Mouse (Mus musculus) stomach, embryonic 15.5 days (tissue): Measurements from ENCODE around the gene Pick1. TPM values are rescaled to one million over a fixed set of nuclear protein-coding genes. Genes with fewer than 3 reads are reported as not detected.

Experiments
- ATAC-seq: fragments of 200-750 bp; cut with Nextera tagmentation; 2 replicates; pipeline ENCODE4 v1.8.0; 2017; ENCODE audit warnings: low read depth, moderate number of reproducible peaks, moderate TSS enrichment; ENCODE audit not compliant: insufficient read depth, low FRiP score
- H3K27ac ChIP-seq: fragments of 300-500 bp; sonication (generic); 2 replicates; pipeline ENCODE4 v1.5.1; 2015; ENCODE audit warnings: mild to moderate bottlenecking, inconsistent platforms
- H3K27me3 ChIP-seq: fragments of 300-500 bp; sonication (generic); replicated peaks from 2 replicates; pipeline ENCODE4 v1.6.1; 2015; ENCODE audit warnings: inconsistent platforms
- H3K36me3 ChIP-seq: fragments of 300-500 bp; sonication (generic); 2 replicates; pipeline ENCODE4 v1.6.1; 2015; ENCODE audit warnings: inconsistent platforms
- H3K4me1 ChIP-seq: fragments of 300-500 bp; sonication (generic); 2 replicates; pipeline ENCODE4 v1.6.1; 2015; ENCODE audit warnings: inconsistent platforms
- H3K4me2 ChIP-seq: fragments of 300-500 bp; sonication (generic); 2 replicates; pipeline ENCODE4 v1.6.1; 2015; ENCODE audit warnings: mild to moderate bottlenecking, inconsistent platforms
- H3K4me3 ChIP-seq: fragments of 300-500 bp; sonication (generic); replicated peaks from 2 replicates; pipeline ENCODE4 v1.5.1; 2015; ENCODE audit warnings: inconsistent platforms
- H3K9ac ChIP-seq: fragments of 300-500 bp; sonication (generic); 2 replicates; pipeline ENCODE4 v1.6.1; 2015; ENCODE audit warnings: inconsistent platforms
- H3K9me3 ChIP-seq: fragments of 300-500 bp; sonication (generic); 2 replicates; pipeline ENCODE4 v1.6.1; 2016; ENCODE audit warnings: inconsistent platforms
- WGBS: fragments of 180-500 bp; shearing (Covaris S2); methylation state at CpG from one replicate; pipeline ENCODE4 v1.1.7; 2015; 5-methylcytosine and 5-hydroxymethylcytosine counted together
- polyA plus RNA-seq: library from polyadenylated mRNA; unstranded; fragments of >200 nt; fragmentation: Nextera tagmentation; extraction: Ambion mirVana; gene quantifications from 2 replicates; pipeline ENCODE4 v1.2.1, GENCODE M21; 2015

Pick1 gene
- 47.6 and 51.4 TPM in 2 replicates for polyA plus RNA-seq

DNA sequence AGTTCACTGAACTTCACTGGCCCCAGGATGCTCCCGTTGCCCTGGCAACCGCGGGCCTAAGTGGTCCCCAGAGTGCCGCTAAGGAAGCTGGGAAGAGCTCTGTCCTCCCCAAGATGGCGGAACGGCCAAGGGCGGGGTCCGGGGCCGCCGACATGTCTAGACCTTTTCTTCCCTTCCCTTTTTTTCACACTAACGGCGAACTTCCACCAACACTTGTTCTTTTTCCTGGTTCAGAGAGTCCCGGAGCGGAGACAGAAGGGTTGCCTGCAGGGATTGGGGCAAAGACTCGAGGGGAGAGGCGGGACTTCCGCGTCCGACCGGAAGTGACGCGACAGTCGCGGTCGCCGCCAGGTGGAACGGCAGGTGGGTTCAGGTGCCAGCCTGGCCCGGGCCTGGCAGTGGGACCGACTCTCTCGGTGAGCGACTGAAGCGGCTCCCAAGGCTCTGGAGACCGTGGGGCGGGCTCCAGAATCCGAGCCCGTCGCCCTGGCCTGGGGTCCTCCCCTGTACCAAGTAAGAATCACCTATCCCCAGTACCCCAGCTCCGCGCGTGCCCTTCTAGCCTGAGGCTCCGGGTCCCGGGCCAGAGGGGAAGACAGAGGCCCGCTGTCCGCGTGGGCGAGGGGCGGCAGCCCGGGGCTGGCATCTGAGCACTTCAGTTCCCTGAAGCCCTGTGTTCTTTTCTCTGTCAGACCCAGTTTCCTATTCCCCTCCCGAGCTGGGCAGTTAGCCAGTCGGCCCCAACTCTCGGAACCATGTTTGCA is at the start of gene Pick1, which contains the start of gene Gm49486:
Gene Pick1 (plus strand): TSS at position 116 of the 764 bp plus-strand sequence.
Gene Gm49486 (plus strand): TSS at position 334 of the 764 bp plus-strand sequence.
- 0 out of 2 replicates have a peak, but pooled peaks cover 7% of the 10 kb centered on the region for H3K4me1 ChIP-seq
- H3K27me3 ChIP-seq, result no peaks in the 10 kb centered on the region
- under 1% methylated on average over 51 of the region's 51 CpGs for WGBS
- peak within 1 kb of the TSS; percentile 99 for H3K27ac ChIP-seq
- H3K36me3 ChIP-seq, result 0 out of 2 replicates have a peak, but pooled peaks cover 3% of the 10 kb centered on the region
- H3K4me2 ChIP-seq, result peak within 1 kb of the TSS; percentile 99
- peak; percentile 76 for ATAC-seq
- H3K4me3 ChIP-seq, result peak within 1 kb of the TSS; percentile 85
- H3K9me3 ChIP-seq, result no peaks in the 10 kb centered on the region
- peak within 1 kb of the TSS; percentile 92 for H3K9ac ChIP-seq

DNA sequence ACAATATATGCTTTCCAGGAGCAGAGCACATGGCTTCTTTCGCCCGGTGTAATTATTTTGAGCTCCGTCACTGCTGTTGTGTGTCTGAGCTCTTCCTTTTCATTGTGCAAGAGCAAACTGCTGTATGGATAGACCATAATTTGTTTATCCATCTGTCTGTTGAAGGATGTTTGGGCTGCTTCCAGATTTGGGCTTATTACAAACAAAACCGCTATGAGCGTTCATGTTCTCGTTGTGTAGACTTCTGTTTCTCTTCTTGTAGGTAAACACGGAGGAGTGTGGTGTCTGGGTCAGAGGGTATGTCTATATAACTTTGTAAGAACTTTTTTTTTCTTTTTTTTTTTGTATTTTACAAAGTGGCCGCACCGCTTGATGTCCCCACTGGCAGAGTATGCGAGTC is 43.8 kb upstream of the Pick1 start:
- Histone ChIP-seq H3K4me1 (no peaks in the 10 kb centered on the region), H3K27me3 (no peaks in the 10 kb centered on the region), H3K36me3 (no peaks in the 10 kb centered on the region), H3K9ac (no peak overlapping the region), H3K4me3 (no peak overlapping the region), H3K9me3 (no peaks in the 10 kb centered on the region), H3K27ac (no peak overlapping the region), H3K4me2 (no peak overlapping the region)
- 50% methylated on average over 10 of the region's 10 CpGs for WGBS
- ATAC-seq, result no peak

DNA sequence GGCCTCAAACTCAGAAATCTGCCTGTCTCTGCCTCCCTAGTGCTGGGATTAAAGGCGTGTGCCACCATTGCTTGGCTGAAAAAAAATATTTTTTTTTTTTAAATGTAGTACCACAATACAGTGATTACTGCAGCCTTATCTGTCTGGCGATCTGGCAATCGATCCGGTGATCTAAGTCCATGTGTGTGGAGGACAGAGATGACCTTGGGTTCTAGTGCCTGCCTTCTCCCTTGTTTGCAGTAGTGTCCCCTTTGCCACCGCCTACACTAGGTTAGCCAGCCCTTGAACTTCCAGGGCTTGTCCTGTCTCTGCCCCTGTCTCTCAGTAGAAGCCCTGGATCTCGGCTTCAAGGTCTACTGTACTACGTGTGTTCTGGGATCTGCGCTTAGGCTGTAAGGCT is 41.2 kb upstream of the Pick1 start:
- Histone ChIP-seq H3K9ac (no peak overlapping the region), H3K27ac (no peak overlapping the region), H3K9me3 (no peaks in the 10 kb centered on the region), H3K4me3 (no peak overlapping the region), H3K4me1 (0 out of 2 replicates have a peak, but pooled peaks cover 4% of the 10 kb centered on the region), H3K4me2 (no peak overlapping the region), H3K27me3 (no peaks in the 10 kb centered on the region), H3K36me3 (no peaks in the 10 kb centered on the region)
- ATAC-seq, result no peak
- WGBS, result 87% methylated on average over 8 of the region's 8 CpGs

DNA sequence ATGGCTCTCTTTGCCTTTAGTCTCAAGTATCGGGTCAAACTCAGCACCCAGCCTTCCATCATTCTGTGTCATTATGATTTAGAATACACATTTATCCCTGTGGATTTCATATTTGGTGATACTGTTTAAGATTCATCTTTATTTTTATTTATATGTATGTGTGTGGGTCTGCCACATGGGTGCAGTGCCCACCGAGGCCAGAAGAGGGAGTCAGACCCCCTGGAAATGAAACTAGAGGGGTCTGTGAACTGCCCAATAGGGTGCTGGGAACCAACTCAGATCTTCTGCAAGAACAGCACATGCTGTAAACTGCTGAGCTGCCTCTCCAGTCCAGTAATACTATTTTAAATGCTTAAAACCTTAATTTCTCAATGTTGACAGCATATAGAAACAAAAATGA is 37.5 kb upstream of the Pick1 start:
- Histone ChIP-seq H3K4me3 (no peak overlapping the region), H3K9ac (no peak overlapping the region), H3K27ac (no peak overlapping the region), H3K36me3 (no peaks in the 10 kb centered on the region), H3K4me1 (0 out of 2 replicates have a peak, but pooled peaks cover 12% of the 10 kb centered on the region), H3K9me3 (no peaks in the 10 kb centered on the region), H3K27me3 (no peaks in the 10 kb centered on the region), H3K4me2 (no peak overlapping the region)
- 91% methylated on average over 2 of the region's 2 CpGs for WGBS
- ATAC-seq, result no peak

DNA sequence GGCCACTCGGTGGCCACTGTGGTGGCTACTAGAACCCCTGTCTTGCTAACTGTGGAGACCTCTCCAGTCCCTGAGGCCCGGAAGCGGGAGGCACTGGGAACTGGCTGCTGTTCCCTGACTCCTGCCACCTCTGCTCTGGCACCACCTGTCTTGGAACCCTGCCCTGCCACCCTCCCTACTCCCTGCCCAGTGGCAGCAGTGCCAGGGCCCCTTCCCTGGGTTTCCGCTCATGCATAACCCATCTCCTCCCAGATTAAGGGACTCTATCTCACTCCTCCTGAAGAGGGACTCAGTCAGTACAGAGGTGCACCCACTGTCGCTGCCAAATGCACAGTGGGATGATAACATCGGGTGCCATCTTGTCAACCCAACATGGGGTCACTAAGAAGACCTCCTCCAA is 36.5 kb upstream of the Pick1 start:
- H3K36me3 ChIP-seq, result no peaks in the 10 kb centered on the region
- H3K4me3 ChIP-seq, result no peak overlapping the region
- no peak overlapping the region for H3K4me2 ChIP-seq
- H3K27me3 ChIP-seq, result no peaks in the 10 kb centered on the region
- ATAC-seq, result no peak
- WGBS, result 87% methylated on average over 6 of the region's 6 CpGs
- H3K4me1 ChIP-seq, result 0 out of 2 replicates have a peak, but pooled peaks cover 12% of the 10 kb centered on the region
- H3K27ac ChIP-seq, result peak overlapping the region; percentile 63; the same call in 1 of the 2 replicates
- no peak overlapping the region for H3K9ac ChIP-seq
- no peaks in the 10 kb centered on the region for H3K9me3 ChIP-seq

DNA sequence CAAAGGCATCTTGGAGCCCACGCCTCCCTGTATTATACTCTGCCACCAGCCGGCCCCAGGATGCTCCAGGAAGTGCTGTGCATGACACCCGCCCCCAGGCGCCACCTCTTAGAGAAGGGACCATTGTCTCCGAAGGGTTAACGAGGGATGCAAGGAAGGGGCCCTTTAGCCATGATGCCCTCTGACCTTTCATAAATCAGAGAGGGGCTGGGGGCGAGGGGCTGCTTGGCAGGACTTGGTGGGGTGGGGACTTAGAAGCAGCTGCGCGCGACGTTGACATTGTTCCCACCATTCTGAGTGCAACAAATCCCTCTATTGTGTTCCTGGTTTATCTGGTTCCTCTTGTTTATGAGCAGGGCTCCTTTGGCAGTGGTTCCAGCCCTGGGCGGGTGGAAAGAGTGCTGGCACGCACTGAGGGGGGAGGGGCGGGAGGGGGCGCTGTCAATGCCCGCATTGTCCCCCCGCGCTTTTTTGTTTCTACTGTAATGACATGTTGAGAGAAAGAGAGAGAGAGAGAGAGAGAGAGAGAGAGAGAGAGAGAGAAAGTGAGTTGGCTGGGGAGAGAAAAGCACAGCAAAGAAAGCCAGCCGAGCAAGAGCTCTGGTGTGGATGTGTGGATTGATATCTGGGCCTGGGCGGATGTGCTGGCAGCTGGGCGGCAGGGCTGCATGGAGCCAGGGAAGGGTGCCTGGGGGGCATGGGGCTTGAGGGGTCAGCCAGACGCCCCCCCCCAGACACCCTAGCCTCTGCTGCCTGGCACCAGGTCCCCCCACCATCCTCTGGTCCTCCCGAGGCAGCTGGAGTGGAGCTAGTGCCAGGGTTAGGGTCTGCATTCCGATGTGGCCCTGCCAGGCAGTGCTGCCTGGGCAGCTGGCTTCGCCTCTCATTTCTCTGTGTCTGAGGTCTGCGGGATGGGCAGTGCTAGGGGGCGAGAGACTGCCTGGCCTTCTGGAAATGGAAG is 35.8 kb upstream of the Pick1 start:
- Histone ChIP-seq H3K9me3 (no peaks in the 10 kb centered on the region), H3K4me1 (0 out of 2 replicates have a peak, but pooled peaks cover 12% of the 10 kb centered on the region), H3K27ac (peak overlapping the region; percentile 81), H3K36me3 (no peaks in the 10 kb centered on the region), H3K4me3 (no peak overlapping the region), H3K27me3 (no peaks in the 10 kb centered on the region), H3K4me2 (0 out of 2 replicates have a peak overlapping the region, but pooled peaks have one; percentile 21), H3K9ac (no peak overlapping the region)
- ATAC-seq, result peak; percentile 59
- 43% methylated on average over 27 of the region's 27 CpGs for WGBS

DNA sequence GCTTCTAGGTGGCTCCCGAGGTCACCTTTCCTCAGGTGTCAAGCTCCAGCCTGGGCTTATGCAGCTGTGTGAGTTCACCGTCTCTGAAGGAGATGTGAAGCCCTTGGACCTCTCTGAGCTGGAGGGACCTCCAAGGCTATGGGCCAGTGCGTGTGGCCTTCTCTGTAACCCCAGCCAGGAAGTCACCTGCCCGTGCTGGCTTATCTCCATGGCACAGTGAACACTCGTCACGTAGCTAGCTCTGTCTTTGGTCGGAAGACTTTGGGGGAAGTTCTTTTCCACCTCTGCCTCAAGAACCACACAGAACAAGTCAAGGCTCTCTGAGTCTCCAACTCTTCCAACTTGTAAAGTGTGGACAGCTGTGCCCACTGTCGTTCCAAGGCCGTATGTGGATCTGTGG is 34.9 kb upstream of the Pick1 start:
- 0 out of 2 replicates have a peak, but pooled peaks cover 12% of the 10 kb centered on the region for H3K4me1 ChIP-seq
- H3K27ac ChIP-seq, result peak overlapping the region; percentile 81
- no peaks in the 10 kb centered on the region for H3K36me3 ChIP-seq
- no peak for ATAC-seq
- no peak overlapping the region for H3K4me2 ChIP-seq
- H3K9me3 ChIP-seq, result no peaks in the 10 kb centered on the region
- H3K27me3 ChIP-seq, result no peaks in the 10 kb centered on the region
- H3K4me3 ChIP-seq, result no peak overlapping the region
- WGBS, result 67% methylated on average over 9 of the region's 9 CpGs
- H3K9ac ChIP-seq, result no peak overlapping the region

DNA sequence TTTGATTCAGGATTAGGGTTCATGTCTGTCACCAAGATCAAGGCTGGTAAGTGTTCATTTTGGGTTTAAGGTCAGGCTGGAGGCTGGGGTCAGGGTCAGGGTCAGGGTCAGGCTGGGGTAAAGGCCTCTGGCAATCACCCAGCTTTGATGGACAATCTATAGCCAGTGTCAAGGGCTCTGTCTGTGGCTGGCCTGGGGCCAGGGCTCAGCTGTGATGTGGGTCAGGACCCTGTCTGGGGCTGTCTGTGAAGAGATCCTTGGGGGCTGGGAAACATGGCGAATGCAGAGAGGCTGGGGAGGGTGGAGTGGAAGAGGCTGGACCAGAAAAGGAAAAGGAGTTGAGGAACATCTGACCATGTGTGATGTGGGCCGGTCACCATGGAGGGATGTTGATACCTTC is 34.0 kb upstream of the Pick1 start:
- ATAC-seq, result no peak
- Histone ChIP-seq H3K27ac (no peak overlapping the region), H3K4me1 (0 out of 2 replicates have a peak, but pooled peaks cover 12% of the 10 kb centered on the region), H3K4me2 (no peak overlapping the region), H3K9me3 (no peaks in the 10 kb centered on the region), H3K4me3 (no peak overlapping the region), H3K36me3 (no peaks in the 10 kb centered on the region), H3K9ac (no peak overlapping the region), H3K27me3 (no peaks in the 10 kb centered on the region)
- 73% methylated on average over 2 of the region's 2 CpGs for WGBS

DNA sequence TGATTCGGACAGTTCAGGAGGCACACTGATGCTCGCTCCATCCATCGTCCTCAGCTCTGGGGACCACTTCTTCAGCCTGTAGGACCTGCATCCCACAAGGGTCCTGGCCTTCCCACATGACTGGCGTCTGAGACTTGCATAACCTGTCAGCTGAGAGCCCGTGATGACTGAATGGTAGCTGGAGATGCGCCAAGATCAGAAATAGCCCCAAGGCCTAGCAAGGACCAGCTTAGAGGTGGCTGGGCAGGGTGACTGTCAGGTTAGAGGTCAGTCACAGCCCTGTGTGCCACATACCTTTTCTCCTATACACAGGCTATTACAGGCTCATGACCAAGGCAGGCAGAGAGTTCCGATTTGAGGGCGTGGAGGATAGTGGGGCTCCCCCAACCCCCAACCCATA is 33.5 kb upstream of the Pick1 start:
- Histone ChIP-seq H3K4me1 (0 out of 2 replicates have a peak, but pooled peaks cover 12% of the 10 kb centered on the region), H3K27me3 (no peaks in the 10 kb centered on the region), H3K4me3 (no peak overlapping the region), H3K9ac (no peak overlapping the region), H3K36me3 (no peaks in the 10 kb centered on the region), H3K27ac (no peak overlapping the region), H3K9me3 (no peaks in the 10 kb centered on the region), H3K4me2 (no peak overlapping the region)
- 81% methylated on average over 8 of the region's 8 CpGs for WGBS
- no peak for ATAC-seq

DNA sequence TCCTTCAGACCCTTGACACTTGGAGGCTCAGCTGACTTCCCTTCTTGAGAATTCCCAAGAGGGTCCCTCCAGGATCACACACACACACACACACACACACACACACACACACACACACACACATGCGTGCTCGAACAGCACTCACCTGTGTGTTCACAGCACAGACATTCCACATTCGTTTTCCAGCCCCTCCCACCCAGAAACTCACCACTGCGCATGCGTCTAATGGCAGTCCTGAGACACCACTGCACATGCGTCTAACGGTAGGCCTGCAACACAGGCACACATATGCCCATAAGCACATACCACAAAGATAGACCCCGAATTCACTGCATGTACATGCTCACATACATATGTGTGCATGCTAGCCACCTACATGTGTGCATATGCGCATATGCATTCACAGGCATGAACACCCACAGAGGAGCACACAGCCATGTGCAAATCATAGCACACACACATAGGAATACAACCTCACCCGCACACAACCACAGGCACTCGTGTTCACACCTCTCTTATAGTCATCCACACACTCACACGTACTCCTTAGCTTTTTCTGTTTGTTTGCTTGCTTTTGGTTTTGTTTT is 29.5 kb upstream of the Pick1 start:
- Histone ChIP-seq H3K4me1 (0 out of 2 replicates have a peak, but pooled peaks cover 6% of the 10 kb centered on the region), H3K4me3 (no peak overlapping the region), H3K27ac (no peak overlapping the region), H3K4me2 (no peak overlapping the region), H3K27me3 (no peaks in the 10 kb centered on the region), H3K9me3 (no peaks in the 10 kb centered on the region), H3K9ac (no peak overlapping the region), H3K36me3 (no peaks in the 10 kb centered on the region)
- ATAC-seq, result no peak
- 90% methylated on average over 12 of the region's 12 CpGs for WGBS

DNA sequence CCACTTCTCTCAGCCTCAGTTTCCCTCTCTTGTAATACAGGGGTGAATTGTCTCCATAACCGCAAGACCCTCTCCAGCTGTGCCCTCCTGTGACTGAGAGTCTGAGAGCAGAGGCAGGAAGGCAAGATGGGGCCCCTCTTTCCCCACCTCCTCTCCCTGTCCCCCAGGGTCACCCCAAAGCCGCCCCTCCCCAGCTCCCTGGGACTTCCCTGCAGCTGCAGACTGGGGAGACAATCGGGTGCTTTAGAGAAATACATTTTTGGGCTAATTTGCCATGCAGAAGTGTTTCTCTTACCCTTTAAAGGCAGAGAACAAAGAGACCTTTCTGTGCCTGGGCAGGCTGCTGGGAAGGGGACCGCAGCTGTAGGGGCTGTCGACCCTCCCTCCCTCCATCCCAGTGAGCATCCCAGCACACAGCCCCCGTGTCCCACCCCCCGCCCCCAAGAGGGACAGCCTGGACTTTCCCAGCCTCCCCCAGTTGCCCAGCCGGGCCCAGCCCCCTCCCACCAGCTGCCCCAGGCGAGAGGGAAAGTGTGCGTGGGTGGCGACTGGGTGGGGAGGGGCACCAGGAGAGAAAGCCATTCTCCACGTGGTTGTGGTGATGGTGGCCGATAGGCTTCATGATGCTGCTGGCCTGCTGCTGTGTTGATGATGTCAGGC is 27.4 kb upstream of the Pick1 start:
- no peak overlapping the region for H3K4me2 ChIP-seq
- no peaks in the 10 kb centered on the region for H3K9me3 ChIP-seq
- 28% methylated on average over 13 of the region's 13 CpGs for WGBS
- no peak overlapping the region for H3K27ac ChIP-seq
- no peaks in the 10 kb centered on the region for H3K36me3 ChIP-seq
- H3K27me3 ChIP-seq, result no peaks in the 10 kb centered on the region
- ATAC-seq, result peak; percentile 45; the same call in 1 of the 2 replicates
- H3K4me3 ChIP-seq, result no peak overlapping the region
- 0 out of 2 replicates have a peak, but pooled peaks cover 6% of the 10 kb centered on the region for H3K4me1 ChIP-seq
- no peak overlapping the region for H3K9ac ChIP-seq
